Mouse (Mus musculus) intestine, embryonic 16.5 days (tissue): ENCODE measurements around the gene Gng8. TPM values are rescaled to one million over a fixed set of nuclear protein-coding genes. Genes with fewer than 3 reads are reported as not detected.

Source experiments
- ATAC-seq: fragments of 200-750 bp; cut with Nextera tagmentation; 2 replicates; pipeline ENCODE4 v1.8.0; 2017; ENCODE audit warnings: moderate TSS enrichment, moderate library complexity
- H3K27ac ChIP-seq: fragments of 300-500 bp; sonication (generic); 2 replicates; pipeline ENCODE4 v1.5.1; 2014; ENCODE audit warnings: mild to moderate bottlenecking, low read length
- H3K27me3 ChIP-seq: fragments of 300-500 bp; sonication (generic); replicated peaks from 2 replicates; pipeline ENCODE4 v1.6.1; 2014; ENCODE audit warnings: low read length, control low read depth, mixed read lengths; ENCODE audit not compliant: control insufficient read depth, insufficient read depth
- H3K36me3 ChIP-seq: fragments of 300-500 bp; sonication (generic); 2 replicates; pipeline ENCODE4 v1.6.1; 2014; ENCODE audit warnings: low read length, control low read depth; ENCODE audit not compliant: control insufficient read depth, insufficient read depth
- H3K4me1 ChIP-seq: fragments of 300-500 bp; sonication (generic); 2 replicates; pipeline ENCODE4 v1.6.1; 2014; ENCODE audit warnings: low read length, control low read depth, mixed read lengths; ENCODE audit not compliant: control insufficient read depth, insufficient read depth
- H3K4me2 ChIP-seq: fragments of 300-500 bp; sonication (generic); 2 replicates; pipeline ENCODE4 v1.6.1; 2014; ENCODE audit warnings: low read depth, low read length, control low read depth
- H3K4me3 ChIP-seq: fragments of 300-500 bp; sonication (generic); 2 replicates; pipeline ENCODE4 v1.5.1; 2014; ENCODE audit warnings: mild to moderate bottlenecking, low read length
- H3K9ac ChIP-seq: fragments of 300-500 bp; sonication (generic); 2 replicates; pipeline ENCODE4 v1.6.1; 2014; ENCODE audit warnings: low read depth, low read length
- H3K9me3 ChIP-seq: fragments of 300-500 bp; sonication (generic); 2 replicates; pipeline ENCODE4 v1.6.1; 2016; ENCODE audit warnings: low read length, control low read depth; ENCODE audit not compliant: control insufficient read depth
- WGBS: fragments of 180-500 bp; shearing (Covaris S2); extraction: QIAGEN DNeasy Blood & Tissue Kit; methylation state at CpG from one replicate; pipeline ENCODE4 v1.1.7; 2014; 5-methylcytosine and 5-hydroxymethylcytosine counted together
- polyA plus RNA-seq: library from polyadenylated mRNA; unstranded; fragments of >200 nt; fragmentation: Nextera tagmentation; extraction: Ambion mirVana; gene quantifications from 2 replicates; pipeline ENCODE4 v1.2.1, GENCODE M21; 2015

The Gng8 gene
- polyA plus RNA-seq, result 7.8 and 9.2 TPM in 2 replicates

DNA sequence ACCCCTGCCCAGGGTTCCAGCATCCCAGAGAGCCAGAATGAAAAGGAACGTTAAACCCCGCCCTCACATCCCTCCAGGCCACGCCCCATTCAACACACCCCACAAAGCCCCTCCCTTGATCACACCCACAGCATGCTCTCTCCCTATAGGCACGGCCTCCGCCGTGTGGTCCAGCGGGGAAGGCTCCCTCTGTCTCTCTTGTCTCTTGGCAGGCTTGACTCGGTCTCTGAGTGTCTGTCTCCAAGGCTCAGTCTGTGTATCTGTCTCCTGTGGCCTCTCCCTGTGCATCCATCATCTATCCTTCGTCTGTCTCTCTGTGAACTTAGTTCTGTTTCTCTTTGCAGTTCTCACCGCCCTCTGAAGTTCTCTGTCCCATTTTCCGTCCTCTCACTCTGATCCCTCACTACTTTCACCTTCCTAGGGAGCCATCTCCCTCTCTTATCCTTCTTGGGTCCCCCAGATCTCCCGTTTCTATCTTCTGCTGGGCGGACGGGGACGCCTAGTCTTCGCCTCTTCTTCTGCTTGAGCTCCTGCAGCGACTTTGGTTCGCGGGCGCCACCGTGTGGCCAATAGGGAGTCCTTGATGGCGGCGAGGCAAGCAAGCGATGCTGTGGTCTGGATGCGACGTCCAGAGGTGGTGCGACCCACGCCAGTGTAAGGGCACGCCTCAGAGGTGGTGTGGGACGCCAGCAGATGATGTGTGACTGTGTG is at the start of gene Gng8:
TSS of gene Gng8 (plus strand) at position 146 of the 711 bp plus-strand sequence.
- Histone ChIP-seq H3K27me3 (peaks cover 23% of the 10 kb centered on the region), H3K4me3 (peak within 1 kb of the TSS; percentile 32), H3K36me3 (no peaks in the 10 kb centered on the region), H3K4me2 (peak within 1 kb of the TSS; percentile 70), H3K4me1 (peaks cover 33% of the 10 kb centered on the region), H3K9ac (peak within 1 kb of the TSS; percentile 36), H3K9me3 (no peaks in the 10 kb centered on the region), H3K27ac (peak within 1 kb of the TSS; percentile 94)
- ATAC-seq, result peak; percentile 85
- WGBS, result under 1% methylated on average over 30 of the region's 30 CpGs

DNA sequence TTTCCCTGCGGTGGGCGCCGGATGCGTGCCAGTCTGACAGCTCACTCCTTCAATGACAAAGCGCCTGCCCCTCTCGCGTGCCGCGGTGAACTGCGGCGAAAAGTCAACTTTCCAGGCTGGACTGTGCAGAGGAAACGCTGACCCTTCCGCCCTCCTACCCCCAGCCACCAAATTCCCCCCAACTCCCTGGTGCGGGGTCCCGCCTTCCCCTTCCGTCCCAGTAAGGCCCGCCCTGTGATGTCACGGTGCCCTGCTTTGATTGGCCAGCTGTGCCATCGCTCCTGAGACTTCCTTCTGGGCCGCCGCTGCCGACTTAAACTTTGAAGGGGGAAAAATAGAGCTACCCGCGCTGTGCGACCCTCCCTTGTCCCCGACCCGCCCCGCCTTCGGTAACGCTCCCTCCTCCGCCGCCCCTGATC is 48.9 kb upstream of the Gng8 start, which contains the start of gene Prkd2:
TSS of gene Prkd2 (plus strand) at position 258 of the 419 bp plus-strand sequence.
- peak; percentile 84 for ATAC-seq
- H3K27me3 ChIP-seq, result no peaks in the 10 kb centered on the region
- H3K4me2 ChIP-seq, result peak within 1 kb of the TSS; percentile 98
- H3K36me3 ChIP-seq, result no peaks in the 10 kb centered on the region; the same call in none of the 2 replicates
- WGBS, result under 1% methylated on average over 32 of the region's 32 CpGs
- H3K4me1 ChIP-seq, result peaks cover 21% of the 10 kb centered on the region
- H3K27ac ChIP-seq, result peak within 1 kb of the TSS; percentile 83
- H3K4me3 ChIP-seq, result peak within 1 kb of the TSS; percentile 64
- H3K9me3 ChIP-seq, result no peaks in the 10 kb centered on the region
- peak within 1 kb of the TSS; percentile 85 for H3K9ac ChIP-seq

DNA sequence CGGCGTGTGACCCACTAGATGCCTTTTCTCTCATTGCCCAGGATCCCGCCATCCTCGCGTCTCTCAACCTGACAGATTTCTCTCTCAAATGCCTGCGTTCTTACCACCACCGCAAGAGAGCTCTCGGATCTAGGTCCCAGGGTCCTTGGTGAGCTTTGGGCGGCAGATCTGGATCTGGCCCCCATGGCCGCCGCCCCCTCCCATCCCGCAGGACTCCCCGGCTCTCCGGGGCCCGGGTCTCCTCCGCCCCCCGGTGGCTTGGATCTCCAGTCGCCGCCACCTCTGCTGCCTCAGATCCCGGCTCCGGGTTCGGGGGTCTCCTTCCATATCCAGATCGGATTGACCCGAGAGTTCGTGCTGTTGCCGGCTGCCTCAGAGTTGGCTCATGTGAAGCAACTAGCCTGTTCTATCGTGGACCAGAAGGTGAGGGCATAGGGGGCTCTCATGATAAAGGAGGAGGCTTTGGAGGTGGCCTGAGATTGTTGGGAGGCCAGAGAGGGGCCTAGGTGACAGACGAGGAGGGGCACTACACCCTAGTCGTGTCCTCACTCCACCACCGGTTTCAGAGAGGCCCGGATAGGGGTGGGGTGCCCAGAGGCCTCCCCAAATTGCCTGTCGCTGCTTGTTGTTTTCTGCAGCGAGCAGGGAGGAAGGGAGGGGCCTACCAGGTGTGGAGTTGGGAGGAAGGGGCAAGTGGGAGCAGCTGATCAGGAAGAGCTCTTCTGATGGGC is 48.0 kb upstream of the Gng8 start:
- H3K4me3 ChIP-seq, result peak overlapping the region; percentile 64
- 5% methylated on average over 33 of the region's 33 CpGs for WGBS

DNA sequence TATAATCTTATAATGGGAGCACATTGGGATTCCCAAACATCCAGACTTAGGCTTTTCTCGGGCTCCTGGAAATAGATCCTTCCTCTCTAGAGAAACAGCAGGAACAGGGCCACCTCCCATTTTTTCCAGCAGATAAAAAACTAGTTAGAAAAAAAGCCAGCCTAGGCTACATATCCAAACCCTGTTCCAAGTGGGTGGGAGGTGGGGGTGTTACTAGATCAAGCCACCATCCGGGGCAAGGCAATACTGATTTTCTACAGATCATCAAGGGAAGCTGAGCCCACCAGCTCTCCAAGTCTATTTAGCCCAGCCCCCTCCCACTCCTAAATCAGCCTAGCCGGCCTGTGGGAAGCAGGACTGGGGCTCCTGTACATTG is 46.9 kb upstream of the Gng8 start:
- WGBS, result 56% methylated on average over 3 of the region's 3 CpGs
- no peaks in the 10 kb centered on the region for H3K9me3 ChIP-seq
- ATAC-seq, result no peak

More for the DNA sequence above, 48.0 kb upstream of the Gng8 start:
- Histone ChIP-seq H3K36me3 (no peaks in the 10 kb centered on the region), H3K9ac (peak overlapping the region; percentile 85), H3K4me1 (peaks cover 21% of the 10 kb centered on the region), H3K27me3 (no peaks in the 10 kb centered on the region), H3K27ac (peak overlapping the region; percentile 83), H3K9me3 (no peaks in the 10 kb centered on the region), H3K4me2 (peak overlapping the region; percentile 98)
- ATAC-seq, result peak; percentile 10

DNA sequence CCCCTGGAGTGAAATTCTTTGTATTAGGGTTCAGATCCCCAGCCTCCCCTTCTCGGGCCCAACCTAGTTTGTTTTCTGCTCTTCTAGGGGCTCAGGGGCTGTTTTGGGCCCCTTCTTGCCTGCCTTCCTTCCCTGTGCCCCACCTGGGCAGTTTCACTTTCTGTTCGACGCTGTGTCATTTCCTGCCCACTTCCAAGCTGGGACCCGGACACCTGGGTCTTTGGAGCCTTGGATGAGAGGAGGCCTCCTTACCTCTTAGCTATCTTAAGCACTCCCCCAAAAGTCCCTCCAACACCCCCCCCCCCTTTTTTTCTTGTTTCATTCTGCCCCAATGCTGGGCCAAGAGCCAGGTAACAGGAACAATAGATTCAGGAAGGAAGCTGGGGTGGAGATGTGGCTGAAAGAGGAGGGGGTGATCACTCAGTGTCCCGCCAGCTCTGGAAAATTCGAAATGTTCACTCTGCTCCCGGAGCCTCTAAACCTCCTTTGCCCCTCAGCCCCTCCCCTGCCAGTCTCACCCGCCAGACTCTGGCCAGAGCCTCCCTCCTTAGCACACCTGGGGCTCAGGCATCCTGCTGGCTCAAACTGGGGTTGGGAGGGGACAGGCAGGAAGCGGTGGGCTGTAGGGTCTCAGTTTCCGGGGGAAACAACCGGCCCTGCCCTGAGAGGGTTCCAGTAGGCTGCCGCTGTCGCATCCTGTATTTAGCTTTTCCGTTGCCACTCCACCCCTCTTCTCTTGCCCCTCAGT is 46.3 kb upstream of the Gng8 start:
- no peaks in the 10 kb centered on the region for H3K36me3 ChIP-seq
- H3K9ac ChIP-seq, result peak overlapping the region; percentile 66
- H3K4me1 ChIP-seq, result peaks cover 21% of the 10 kb centered on the region
- no peaks in the 10 kb centered on the region for H3K27me3 ChIP-seq
- 0 out of 2 replicates have a peak, but pooled peaks have one; percentile 16 for ATAC-seq
- H3K4me3 ChIP-seq, result peak overlapping the region; percentile 64
- WGBS, result 33% methylated on average over 14 of the region's 14 CpGs
- H3K9me3 ChIP-seq, result no peaks in the 10 kb centered on the region
- peak overlapping the region; percentile 78 for H3K27ac ChIP-seq
- H3K4me2 ChIP-seq, result peak overlapping the region; percentile 98

More for the DNA sequence above, 46.9 kb upstream of the Gng8 start:
- peak overlapping the region; percentile 78 for H3K27ac ChIP-seq
- no peaks in the 10 kb centered on the region for H3K27me3 ChIP-seq
- H3K4me3 ChIP-seq, result peak overlapping the region; percentile 64
- H3K9ac ChIP-seq, result peak overlapping the region; percentile 66
- H3K4me2 ChIP-seq, result peak overlapping the region; percentile 98
- peaks cover 21% of the 10 kb centered on the region for H3K4me1 ChIP-seq
- no peaks in the 10 kb centered on the region for H3K36me3 ChIP-seq

DNA sequence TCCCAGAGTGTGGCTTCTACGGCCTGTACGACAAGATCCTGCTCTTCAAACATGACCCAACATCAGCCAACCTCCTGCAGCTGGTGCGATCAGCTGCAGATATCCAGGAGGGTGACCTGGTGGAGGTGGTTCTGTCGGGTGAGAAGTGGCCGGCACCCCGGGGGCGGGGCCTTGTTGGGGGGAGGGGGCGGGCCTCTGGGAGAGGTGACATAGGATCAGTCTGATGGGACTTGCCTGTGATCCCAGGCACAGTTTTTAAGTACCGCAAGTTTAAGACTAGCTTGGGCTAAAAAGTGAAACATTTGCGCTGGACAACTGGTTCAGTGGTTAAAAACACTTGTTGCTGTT is 45.8 kb upstream of the Gng8 start:
- Histone ChIP-seq H3K27me3 (no peaks in the 10 kb centered on the region), H3K4me1 (peaks cover 21% of the 10 kb centered on the region), H3K36me3 (no peaks in the 10 kb centered on the region), H3K27ac (peak overlapping the region; percentile 78), H3K4me3 (peak overlapping the region; percentile 64), H3K9ac (peak overlapping the region; percentile 66), H3K4me2 (peak overlapping the region; percentile 98), H3K9me3 (no peaks in the 10 kb centered on the region)
- 39% methylated on average over 10 of the region's 10 CpGs for WGBS
- no peak for ATAC-seq

DNA sequence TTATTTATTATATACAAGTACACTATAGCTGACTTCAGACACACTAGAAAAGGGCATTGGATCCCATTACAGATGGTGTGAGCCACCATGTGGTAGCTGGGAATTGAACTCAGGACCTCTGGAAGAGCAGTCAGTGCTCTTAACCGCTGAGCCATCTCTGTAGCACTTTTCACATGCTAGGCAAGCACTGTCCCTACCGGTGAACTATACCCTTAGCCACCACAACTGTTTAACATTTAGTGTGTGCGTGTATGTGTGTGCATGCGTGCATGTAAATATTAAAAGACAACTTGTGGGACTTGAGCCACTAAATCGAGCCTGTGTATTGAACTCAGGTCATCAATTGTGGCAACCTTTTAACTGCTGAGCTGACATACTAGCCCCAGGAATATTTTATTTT is 44.8 kb upstream of the Gng8 start:
- no peak overlapping the region for H3K27ac ChIP-seq
- H3K4me3 ChIP-seq, result no peak overlapping the region
- no peak overlapping the region for H3K9ac ChIP-seq
- H3K36me3 ChIP-seq, result no peaks in the 10 kb centered on the region
- H3K9me3 ChIP-seq, result no peaks in the 10 kb centered on the region
- peaks cover 21% of the 10 kb centered on the region for H3K4me1 ChIP-seq
- no peaks in the 10 kb centered on the region for H3K27me3 ChIP-seq
- 94% methylated on average over 5 of the region's 5 CpGs for WGBS
- no peak for ATAC-seq
- no peak overlapping the region for H3K4me2 ChIP-seq

DNA sequence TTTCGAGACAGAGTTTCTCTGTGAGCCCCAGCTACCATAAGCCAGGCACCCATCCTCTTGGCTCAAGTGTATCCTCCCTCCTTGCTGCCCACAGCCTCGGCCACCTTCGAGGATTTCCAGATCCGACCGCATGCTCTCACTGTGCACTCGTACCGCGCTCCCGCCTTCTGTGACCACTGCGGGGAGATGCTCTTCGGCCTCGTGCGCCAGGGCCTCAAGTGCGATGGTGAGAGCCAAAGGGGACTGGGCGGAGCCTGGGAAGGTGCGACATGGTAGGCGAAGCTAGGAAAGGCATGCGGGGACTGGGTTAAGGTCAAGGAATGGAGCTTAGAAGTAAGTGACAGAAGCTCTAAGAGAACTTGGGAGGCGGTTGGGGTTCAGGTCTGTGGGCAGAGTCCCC is 44.1 kb upstream of the Gng8 start:
- no peaks in the 10 kb centered on the region for H3K36me3 ChIP-seq
- H3K4me2 ChIP-seq, result no peak overlapping the region
- ATAC-seq, result no peak
- no peaks in the 10 kb centered on the region for H3K9me3 ChIP-seq
- H3K4me1 ChIP-seq, result peaks cover 21% of the 10 kb centered on the region
- no peak overlapping the region for H3K9ac ChIP-seq
- no peak overlapping the region for H3K4me3 ChIP-seq
- no peak overlapping the region for H3K27ac ChIP-seq
- H3K27me3 ChIP-seq, result no peaks in the 10 kb centered on the region
- WGBS, result 86% methylated on average over 19 of the region's 19 CpGs

DNA sequence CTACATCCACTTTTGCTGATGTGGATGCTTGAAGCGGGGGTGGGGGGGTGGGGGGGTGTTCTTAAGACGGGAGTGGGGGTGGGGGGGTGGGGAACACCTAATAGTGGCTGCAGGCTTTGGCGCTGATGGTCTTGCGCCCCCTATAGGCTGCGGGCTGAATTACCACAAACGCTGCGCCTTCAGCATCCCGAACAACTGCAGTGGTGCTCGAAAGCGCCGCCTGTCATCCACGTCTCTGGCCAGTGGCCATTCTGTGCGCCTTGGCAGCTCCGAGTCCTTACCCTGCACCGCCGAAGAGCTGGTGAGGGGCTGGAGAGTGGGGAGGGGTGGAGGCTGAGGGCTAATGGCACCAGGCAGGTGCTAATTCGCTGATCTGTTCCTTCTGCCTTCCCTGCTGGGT is 43.0 kb upstream of the Gng8 start:
- 33% methylated on average over 17 of the region's 17 CpGs for WGBS
- no peak overlapping the region for H3K4me2 ChIP-seq
- no peak overlapping the region for H3K9ac ChIP-seq
- H3K9me3 ChIP-seq, result no peaks in the 10 kb centered on the region
- no peak for ATAC-seq
- no peaks in the 10 kb centered on the region for H3K27me3 ChIP-seq
- no peak overlapping the region for H3K4me3 ChIP-seq
- peaks cover 19% of the 10 kb centered on the region for H3K4me1 ChIP-seq
- no peak overlapping the region for H3K27ac ChIP-seq
- no peaks in the 10 kb centered on the region; the same call in 1 of the 2 replicates for H3K36me3 ChIP-seq
